Mouse (Mus musculus) CH12F3 (cell line): ENCODE results near the gene Gm17361.
"Not testable (repeated sequence)": the region's sequence is repeated elsewhere in the genome, so short reads cannot be mapped to it uniquely, and the experiment has no call there.

Source experiments
- in situ Hi-C: fragments of 300-500 bp; cut with MboI; formaldehyde crosslinking; loops from 2 replicates; pipeline ENCODE4 v1.14.3; 2020; ENCODE audit warnings: low sequenced_read_pairs

The Gm17361 gene

DNA sequence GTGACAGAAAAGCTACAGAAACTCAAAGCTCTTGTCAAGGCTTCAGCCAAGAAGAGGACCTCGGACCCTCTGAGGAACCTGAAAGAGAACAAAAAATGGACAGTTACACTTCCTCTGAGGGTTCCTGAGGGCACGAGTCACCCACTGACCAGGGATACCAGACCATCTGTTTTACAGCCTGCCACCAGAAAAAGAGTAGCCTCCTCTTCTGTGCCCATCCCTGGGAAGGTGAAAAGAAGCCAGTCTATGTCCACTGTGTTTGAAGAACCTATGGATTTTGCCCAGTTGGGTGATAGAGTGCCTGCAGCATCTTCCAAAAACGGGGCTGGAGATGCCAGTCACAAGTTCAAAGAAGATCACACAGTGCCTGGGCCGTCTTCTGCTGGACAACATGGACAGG lies at the start of gene Gm17361:
TSS of gene Gm17361 (plus strand) at position 301 of the 400 bp plus-strand sequence.
- in situ Hi-C loops: not testable (repeated sequence)
